Mouse (Mus musculus): ENCODE results near the gene Cyp4a31. TPM values are rescaled to one million over a fixed set of nuclear protein-coding genes. Genes with fewer than 3 reads are reported as not detected.

Gene Cyp4a31
- not detected for polyA plus RNA-seq (2017; shearing (Covaris generic))

GRCm38 (mm10) chr4:115563401-115563800 lies at the start of gene Cyp4a31:
Gene Cyp4a31, plus strand, starts transcription at chr4:115563649.

GRCm38 (mm10) chr4:115518000-115518399 lies 45.4 kb upstream of the Cyp4a31 start, which contains the start of gene Cyp4a10:
Gene Cyp4a10, plus strand, starts transcription at chr4:115518264.

GRCm38 (mm10) chr4:115600611-115601010 lies 37.2 kb downstream of the Cyp4a31 start, which contains the start of gene Cyp4a32:
Gene Cyp4a32, plus strand, starts transcription at chr4:115600969.

Other genes with a start within 250 kb of the Cyp4a31 start
- gene Cyp4a12b, start 152.0 kb upstream of the Cyp4a31 start, polyA plus RNA-seq (2017; shearing (Covaris generic)) = not detected
- under 1 TPM in 1 of 2 experiments, not detected in 1; 0.29 TPM for gene Cyp4a30b, start 111.0 kb upstream of the Cyp4a31 start, polyA plus RNA-seq (2017; shearing (Covaris generic))
- gene Cyp4a14, start 67.5 kb upstream of the Cyp4a31 start, polyA plus RNA-seq (2017; shearing (Covaris generic)) = under 1 TPM in 1 of 2 experiments, not detected in 1; 0.27 TPM
- gene Cyp4a10, start 45.4 kb upstream of the Cyp4a31 start, polyA plus RNA-seq (2017; shearing (Covaris generic)) = not detected
- gene Cyp4a32, start 37.3 kb downstream of the Cyp4a31 start, polyA plus RNA-seq (2017; shearing (Covaris generic)) = not detected
- not detected for gene Cyp4b1, start 84.1 kb downstream of the Cyp4a31 start, polyA plus RNA-seq (2017; shearing (Covaris generic))
- 10 to 100 TPM; 49.0 to 54.1 TPM for gene Efcab14, start 174.1 kb downstream of the Cyp4a31 start, polyA plus RNA-seq (2017; shearing (Covaris generic))
- under 1 TPM in 1 of 2 experiments, not detected in 1; 0.37 TPM for gene Tex38, start 217.4 kb downstream of the Cyp4a31 start, polyA plus RNA-seq (2017; shearing (Covaris generic))
- gene Atpaf1, start 221.2 kb downstream of the Cyp4a31 start, polyA plus RNA-seq (2017; shearing (Covaris generic)) = 10 to 100 TPM; 30.4 to 31.9 TPM